Mouse (Mus musculus) forebrain, embryonic 10.5 days (tissue): ENCODE measurements at regions not wholly inside any gene's neighbourhood (a gene's known extent, or its start where the extent isn't known, plus 50 kb on each side); places are given as distances from the start of the nearest gene placed in this dataset.

Experiments
- DNase-seq: peaks from one replicate; pipeline ENCODE4 v3.0.0-alpha.2; 2017; ENCODE audit warnings: low spot score; ENCODE audit errors: extremely low spot score
- H3K27ac ChIP-seq: fragments of 300-500 bp; sonication (generic); 2 replicates; pipeline ENCODE4 v1.5.1; 2016; ENCODE audit warnings: mild to moderate bottlenecking
- H3K27me3 ChIP-seq: fragments of 300-500 bp; sonication (generic); 2 replicates; pipeline ENCODE4 v1.6.1; 2016; ENCODE audit warnings: mild to moderate bottlenecking; ENCODE audit not compliant: poor library complexity, severe bottlenecking
- H3K36me3 ChIP-seq: fragments of 300-500 bp; sonication (generic); replicated peaks from 2 replicates; pipeline ENCODE4 v1.6.1; 2016; ENCODE audit warnings: mild to moderate bottlenecking, moderate library complexity
- H3K4me1 ChIP-seq: fragments of 300-500 bp; sonication (generic); 2 replicates; pipeline ENCODE4 v1.6.1; 2016
- H3K4me3 ChIP-seq: fragments of 300-500 bp; sonication (generic); 2 replicates; pipeline ENCODE4 v1.5.1; 2016; ENCODE audit warnings: mild to moderate bottlenecking, moderate library complexity
- H3K9me3 ChIP-seq: fragments of 300-500 bp; sonication (generic); 2 replicates; pipeline ENCODE4 v1.6.1; 2016; ENCODE audit warnings: mild to moderate bottlenecking, moderate library complexity
- WGBS: fragments of 180-500 bp; shearing (Covaris S2); methylation state at CpG from one replicate; pipeline ENCODE4 v1.1.7; 2016; 5-methylcytosine and 5-hydroxymethylcytosine counted together

DNA sequence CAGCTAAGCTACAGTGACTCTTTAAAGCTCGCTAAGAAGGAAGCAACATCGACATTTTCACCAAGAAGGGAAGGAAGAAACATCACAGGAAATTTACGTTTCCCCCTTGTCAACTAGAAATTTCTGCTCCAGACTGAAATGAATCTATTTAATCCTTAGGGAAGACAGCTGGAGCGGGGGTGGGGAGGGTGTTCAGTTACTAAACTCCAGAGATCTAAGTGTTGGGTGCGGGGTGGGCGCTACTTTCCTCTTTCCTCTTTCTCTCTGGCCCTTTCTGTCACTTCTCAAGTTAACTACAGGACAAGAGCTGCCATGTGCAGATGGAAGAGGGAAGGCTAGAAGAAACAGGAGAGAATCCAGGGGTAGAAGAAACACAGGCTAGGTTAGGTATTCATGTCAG lies 192.2 kb downstream of the Col12a1 start:
- no peak for DNase-seq
- Histone ChIP-seq H3K4me1 (peaks cover 4% of the 10 kb centered on the region; the same call in 1 of the 2 replicates), H3K36me3 (no peaks in the 10 kb centered on the region), H3K4me3 (no peak overlapping the region), H3K27me3 (no peaks in the 10 kb centered on the region), H3K9me3 (no peaks in the 10 kb centered on the region), H3K27ac (no peak overlapping the region)
- 79% methylated on average over 6 of the region's 6 CpGs for WGBS

DNA sequence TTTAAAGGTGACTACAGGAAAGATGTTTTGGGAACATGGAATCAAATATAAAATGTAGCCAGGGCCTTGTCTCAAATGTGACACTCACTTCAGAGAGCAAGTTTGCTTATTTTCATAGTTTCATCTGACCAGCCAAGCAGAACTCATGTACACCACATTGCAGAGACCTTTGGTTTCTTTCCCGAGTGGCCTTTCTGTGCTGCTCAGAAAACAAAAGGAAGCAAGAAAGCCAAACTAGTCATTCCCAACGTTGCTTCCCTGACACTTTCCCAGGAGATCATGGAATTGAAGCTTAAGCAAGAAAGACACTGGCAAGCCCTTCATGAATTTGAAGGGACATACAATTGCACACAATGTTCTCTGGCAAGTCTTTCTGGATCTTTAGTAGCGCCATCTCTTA lies 191.3 kb downstream of the Col12a1 start:
- no peaks in the 10 kb centered on the region for H3K27me3 ChIP-seq
- H3K9me3 ChIP-seq: no peaks in the 10 kb centered on the region
- no peak overlapping the region for H3K27ac ChIP-seq
- no peak for DNase-seq
- H3K4me1 ChIP-seq: peaks cover 4% of the 10 kb centered on the region; the same call in 1 of the 2 replicates
- H3K36me3 ChIP-seq: no peaks in the 10 kb centered on the region
- H3K4me3 ChIP-seq: no peak overlapping the region
- 85% methylated on average over 3 of the region's 3 CpGs for WGBS
